Comparison of ENCODE assay signal across 10 mouse cellular contexts in the genomic region with DNA sequence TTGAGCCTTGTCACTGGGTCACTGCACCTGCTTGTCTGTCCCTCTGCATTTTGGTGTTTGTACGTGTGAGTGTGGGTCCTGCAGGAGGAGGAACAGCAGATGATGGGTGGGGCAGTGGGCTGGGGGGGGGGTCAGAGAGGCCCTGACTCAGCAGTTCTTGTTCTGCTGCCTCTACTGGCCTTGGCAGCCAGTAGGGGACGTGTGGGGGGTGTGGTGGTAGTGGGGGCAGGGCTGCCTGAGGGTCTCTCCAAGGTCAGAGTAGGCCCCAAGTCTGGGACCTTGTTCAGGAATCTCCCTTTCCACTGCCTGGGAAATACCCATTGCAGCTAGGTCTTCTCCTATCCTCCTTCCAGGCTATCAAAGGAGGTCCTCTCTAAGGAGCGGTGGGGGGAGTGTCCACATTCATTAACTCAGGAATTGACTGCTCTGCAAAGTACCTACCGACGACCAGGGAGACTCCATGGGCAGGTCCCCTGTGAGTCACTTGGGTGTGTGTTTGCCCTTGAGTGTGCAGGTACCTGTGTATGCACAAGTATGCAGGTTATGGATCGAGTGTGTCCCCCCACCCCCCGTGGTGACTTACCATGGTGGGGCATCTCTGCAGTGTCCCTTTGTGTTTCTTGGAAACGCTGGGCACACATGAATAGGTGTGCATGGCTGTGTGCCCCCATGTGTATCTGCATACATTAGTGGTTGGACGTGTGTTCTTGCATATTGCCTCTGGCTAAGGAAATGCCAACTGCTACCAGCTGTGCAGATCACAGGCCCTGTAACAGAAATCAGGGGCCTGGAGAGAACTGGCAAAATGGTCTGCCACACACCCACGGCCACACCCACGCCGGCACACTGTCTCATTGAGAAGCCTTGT. TPM values are rescaled to one million over a fixed set of nuclear protein-coding genes. Genes with fewer than 3 reads are reported as not detected.
DNase-seq lines count a peak whose midpoint lies in the region; ATAC-seq and TF ChIP-seq lines count a peak whose summit lies in the region.
"Had no signal": no experiment of that assay in that cellular context is flagged by ENCODE, and none has a peak within 500 bp of the region (broad histone marks: within the 10 kb centered on the region; RNA-seq: fewer than 3 reads in every experiment).

No protein-coding gene starts in this region.

- ATAC-seq in hindbrain, embryonic 12.5 days (ENCODE audit: low FRiP score) = no peak
- no peak for ATAC-seq in midbrain, embryonic 15.5 days (replicated peaks)

- TF ChIP-seq POLR2A in ES-Bruce4 (IDR thresholded peaks at IDR 0.05; ENCODE audit: insufficient read depth, low read length) = no peak

- H3K9me3 ChIP-seq in ES-Bruce4 (replicated peaks; ENCODE audit: control insufficient read depth, insufficient read depth, low read length, poor library complexity, severe bottlenecking) = no peaks in the 10 kb centered on the region
- no peaks in the 10 kb centered on the region for H3K9me3 ChIP-seq in hindbrain, embryonic 12.5 days (replicated peaks)
- no peaks in the 10 kb centered on the region for H3K9me3 ChIP-seq in midbrain, embryonic 15.5 days
- H3K9me3 ChIP-seq: heart, embryonic 15.5 days; limb, embryonic 10.5 days had no signal

- H3K27me3 ChIP-seq in ES-Bruce4 (ENCODE audit: control insufficient read depth, insufficient read depth, low read length, poor library complexity, severe bottlenecking) = no peaks in the 10 kb centered on the region
- peaks cover 35% of the 10 kb centered on the region for H3K27me3 ChIP-seq in hindbrain, embryonic 12.5 days
- no peaks in the 10 kb centered on the region for H3K27me3 ChIP-seq in midbrain, embryonic 15.5 days (replicated peaks)

- TF ChIP-seq CTCF in ES-Bruce4 (IDR thresholded peaks at IDR 0.05; ENCODE audit: low read depth, low read length) = no peak

- H3K4me1 ChIP-seq in ES-Bruce4 (ENCODE audit: control insufficient read depth, insufficient read depth, low read length) = peaks cover 6% of the 10 kb centered on the region
- peaks cover 65% of the 10 kb centered on the region for H3K4me1 ChIP-seq in hindbrain, embryonic 12.5 days
- peaks cover 62% of the 10 kb centered on the region for H3K4me1 ChIP-seq in midbrain, embryonic 15.5 days

- H3K36me3 ChIP-seq in ES-Bruce4 (ENCODE audit: control insufficient read depth, insufficient read depth, low read length, poor library complexity, severe bottlenecking) = no peaks in the 10 kb centered on the region
- no peaks in the 10 kb centered on the region for H3K36me3 ChIP-seq in hindbrain, embryonic 12.5 days
- H3K36me3 ChIP-seq in midbrain, embryonic 15.5 days (replicated peaks) = no peaks in the 10 kb centered on the region
- H3K36me3 ChIP-seq: heart, embryonic 15.5 days; limb, embryonic 10.5 days had no signal

- intact Hi-C loops in left cerebral cortex, postnatal 14 days (cut with DNase I) = loop anchor here (5.0 kb wide), 1 partner anchor 35 kb away; no protein-coding TSS in a partner anchor

- no peak overlapping the region for H3K4me3 ChIP-seq in ES-Bruce4 (ENCODE audit: low read depth, low read length)
- H3K4me3 ChIP-seq in hindbrain, embryonic 12.5 days = no peak overlapping the region
- peak overlapping the region; percentile 75; the same call in 1 of the 2 replicates for H3K4me3 ChIP-seq in midbrain, embryonic 15.5 days

- peak; percentile 89 for TF ChIP-seq EP300 in ES-Bruce4 (IDR thresholded peaks at IDR 0.05; ENCODE audit: insufficient read depth, low read depth, low read length)

- H3K9ac ChIP-seq in ES-Bruce4 (ENCODE audit: low read depth, poor library complexity, severe bottlenecking) = no peak overlapping the region
- peak overlapping the region; percentile 46 for H3K9ac ChIP-seq in hindbrain, embryonic 12.5 days
- no peak overlapping the region for H3K9ac ChIP-seq in midbrain, embryonic 15.5 days
- H3K9ac ChIP-seq: heart, embryonic 15.5 days had no signal

- H3K27ac ChIP-seq in ES-Bruce4 (ENCODE audit: insufficient read depth, low read length) = peak overlapping the region; percentile 52
- H3K27ac ChIP-seq in hindbrain, embryonic 12.5 days = peak overlapping the region; percentile 94
- H3K27ac ChIP-seq in midbrain, embryonic 15.5 days = peak overlapping the region; percentile 97
- H3K27ac ChIP-seq: heart, embryonic 15.5 days had no signal

- peak; percentile 63 for DNase-seq in cerebellum, adult 9-10 months
- DNase-seq in cerebellum, postnatal 4 days (ENCODE audit: low spot score in 2 of 2) = no peak
- no peak for DNase-seq in adrenal gland, adult (ENCODE audit: inconsistent age in 2 of 2, low spot score in 1 of 2)
- DNase-seq in left cerebral cortex, postnatal 14 days (ENCODE audit: low spot score in 2 of 2) = no peak
- no peak for DNase-seq in right cerebral cortex, adult 2 months (ENCODE audit: low spot score in 2 of 2)

- WGBS in hindbrain, embryonic 12.5 days = 55% methylated on average over 12 of the region's 12 CpGs
- 56% methylated on average over 12 of the region's 12 CpGs for WGBS in midbrain, embryonic 15.5 days

- H3K4me2 ChIP-seq in hindbrain, embryonic 12.5 days (replicated peaks) = peak overlapping the region; percentile 26; the same call in 1 of the 2 replicates
- H3K4me2 ChIP-seq in midbrain, embryonic 15.5 days = peak overlapping the region; percentile 88; the same call in 1 of the 2 replicates

RNA-seq across cellular contexts. Expression of a gene that starts 1.4 kb away (rescaled TPM):
- 5.6 and 7.0 TPM in 2 replicates for polyA plus RNA-seq in ES-Bruce4 (2011; ENCODE audit: insufficient read depth, insufficient read length, low read depth, missing spikeins)
- 21.3 and 23.0 TPM in 2 replicates for polyA plus RNA-seq in hindbrain, embryonic 12.5 days (2016; fragmentation: Nextera tagmentation; extraction: Ambion mirVana)
- polyA plus RNA-seq in midbrain, embryonic 15.5 days (2015; fragmentation: Nextera tagmentation; extraction: Ambion mirVana) = 44.6 and 44.9 TPM in 2 replicates
- total RNA-seq in left cerebral cortex, postnatal 14 days (2021) = 100 to 1,000 TPM; 700 to 756 TPM

RNA-seq across cellular contexts. Expression of a gene that starts 18.0 kb away (rescaled TPM):
- 37.9 and 48.6 TPM in 2 replicates for polyA plus RNA-seq in ES-Bruce4 (2011; ENCODE audit: insufficient read depth, insufficient read length, low read depth, missing spikeins)
- polyA plus RNA-seq in hindbrain, embryonic 12.5 days (2016; fragmentation: Nextera tagmentation; extraction: Ambion mirVana) = 20.0 and 23.0 TPM in 2 replicates
- polyA plus RNA-seq in midbrain, embryonic 15.5 days (2015; fragmentation: Nextera tagmentation; extraction: Ambion mirVana) = 73.1 and 93.6 TPM in 2 replicates
- total RNA-seq in left cerebral cortex, postnatal 14 days (2021) = 10 to 100 TPM; 83.3 to 87.2 TPM

RNA-seq across cellular contexts. Expression of a gene that starts 32.9 kb away (rescaled TPM):
- polyA plus RNA-seq in ES-Bruce4 (2011; ENCODE audit: insufficient read depth, insufficient read length, low read depth, missing spikeins) = 4.1 and 4.6 TPM in 2 replicates
- polyA plus RNA-seq in hindbrain, embryonic 12.5 days (2016; fragmentation: Nextera tagmentation; extraction: Ambion mirVana) = 1.8 and 3.9 TPM in 2 replicates
- polyA plus RNA-seq in midbrain, embryonic 15.5 days (2015; fragmentation: Nextera tagmentation; extraction: Ambion mirVana) = 5.9 and 9.5 TPM in 2 replicates
- 10 to 100 TPM; 20.6 to 31.9 TPM for total RNA-seq in left cerebral cortex, postnatal 14 days (2021)

RNA-seq across cellular contexts. Expression of a gene that starts 53.6 kb away (rescaled TPM):
- polyA plus RNA-seq in ES-Bruce4 (2011; ENCODE audit: insufficient read depth, insufficient read length, low read depth, missing spikeins) = 333 and 355 TPM in 2 replicates
- 168 and 176 TPM in 2 replicates for polyA plus RNA-seq in hindbrain, embryonic 12.5 days (2016; fragmentation: Nextera tagmentation; extraction: Ambion mirVana)
- 112 and 119 TPM in 2 replicates for polyA plus RNA-seq in midbrain, embryonic 15.5 days (2015; fragmentation: Nextera tagmentation; extraction: Ambion mirVana)
- total RNA-seq in left cerebral cortex, postnatal 14 days (2021) = 100 to 1,000 TPM; 185 to 186 TPM
